Mouse (Mus musculus): ENCODE results near the gene Astn1.

Astn1 gene

DNA sequence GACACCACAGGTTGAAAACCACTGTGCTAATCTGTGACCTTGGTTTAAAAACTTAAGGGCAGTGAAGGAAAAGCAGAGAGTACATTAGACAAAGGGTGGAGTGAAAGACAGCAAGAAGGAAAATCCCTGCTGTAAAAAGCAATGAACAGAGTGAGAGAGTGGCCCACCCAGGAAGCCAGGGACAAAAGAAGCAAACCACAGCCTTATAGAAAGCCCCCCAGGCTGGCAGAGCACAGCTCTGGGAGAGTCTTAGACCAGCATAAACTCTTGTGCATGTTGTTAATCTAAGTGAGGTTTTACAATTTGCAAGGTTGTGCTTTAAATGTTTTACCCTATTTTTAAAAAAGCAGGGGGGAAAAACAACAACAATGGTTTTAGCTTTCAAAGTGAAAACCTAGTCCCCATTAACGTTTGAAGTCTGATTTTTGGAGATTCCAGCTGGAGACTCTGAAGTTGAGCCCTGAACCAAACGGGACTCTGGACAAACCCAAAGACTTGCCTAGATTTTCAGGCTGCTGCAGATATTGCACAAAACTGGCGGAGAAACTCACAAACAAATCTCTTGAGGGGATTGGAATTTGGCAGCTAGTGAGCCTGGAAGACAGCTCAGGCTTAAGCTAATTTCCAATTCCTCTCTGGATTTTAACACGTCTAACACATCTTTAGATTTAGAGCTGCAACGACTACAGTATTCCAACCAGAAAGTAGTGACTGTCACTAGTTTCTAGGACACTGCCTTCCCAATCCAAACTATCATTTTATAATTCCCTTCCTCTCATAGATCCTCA, 377.3 kb downstream of the Astn1 start:
- no peak for DNase-seq (ENCODE audit: low read depth, low spot score)

DNA sequence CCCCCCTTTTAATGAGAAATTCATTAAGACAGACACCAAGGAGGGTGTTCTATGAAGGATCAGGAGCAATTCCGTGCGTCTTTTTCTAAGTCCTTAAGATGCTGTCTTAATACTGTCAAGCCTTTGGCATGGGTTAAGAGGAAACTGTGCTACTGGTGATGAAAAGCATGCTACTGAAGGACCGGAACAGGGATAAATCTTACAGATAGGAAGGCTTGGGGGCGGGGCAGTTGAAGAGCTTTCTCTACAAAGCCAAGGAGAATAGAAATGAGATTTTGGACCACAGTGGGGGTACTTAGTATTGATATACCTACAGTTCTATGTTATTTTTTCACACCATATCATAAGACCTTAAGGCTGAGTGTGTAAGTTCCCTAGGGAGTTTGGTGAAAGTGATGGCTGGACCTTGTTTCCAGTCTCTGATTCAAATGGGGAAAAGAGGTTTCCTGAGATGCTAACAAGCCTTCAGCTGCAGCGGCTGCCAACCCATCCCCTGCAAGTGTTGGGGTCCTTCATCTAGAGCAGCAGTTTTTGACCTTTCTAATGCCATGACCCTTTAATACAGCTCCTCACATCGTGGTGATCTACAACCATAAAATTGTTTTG, 378.2 kb downstream of the Astn1 start:
- no peak for DNase-seq (ENCODE audit: low read depth, low spot score)

DNA sequence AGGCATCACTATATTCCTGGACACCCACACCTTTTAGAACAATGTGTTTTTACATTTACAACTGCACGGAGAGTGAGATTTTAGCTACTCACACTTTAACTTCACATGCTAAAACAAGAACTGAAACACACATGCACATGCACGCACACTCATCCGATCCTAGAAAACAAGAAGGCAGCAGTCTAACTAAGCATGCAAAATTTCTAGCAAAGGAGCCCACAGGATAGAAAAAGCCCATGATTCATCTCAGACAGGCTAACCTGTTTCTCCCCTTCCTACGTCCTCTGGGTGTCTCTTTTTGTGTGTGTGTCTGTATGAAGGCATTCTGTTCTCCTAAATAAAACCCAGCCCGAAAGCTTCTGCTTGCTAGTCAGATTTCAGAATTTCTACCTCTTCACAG, 378.9 kb downstream of the Astn1 start:
- DNase-seq (ENCODE audit: low read depth, low spot score), result no peak
